Mouse (Mus musculus): Measurements from ENCODE around the gene Faiml.

The Faiml gene

DNA sequence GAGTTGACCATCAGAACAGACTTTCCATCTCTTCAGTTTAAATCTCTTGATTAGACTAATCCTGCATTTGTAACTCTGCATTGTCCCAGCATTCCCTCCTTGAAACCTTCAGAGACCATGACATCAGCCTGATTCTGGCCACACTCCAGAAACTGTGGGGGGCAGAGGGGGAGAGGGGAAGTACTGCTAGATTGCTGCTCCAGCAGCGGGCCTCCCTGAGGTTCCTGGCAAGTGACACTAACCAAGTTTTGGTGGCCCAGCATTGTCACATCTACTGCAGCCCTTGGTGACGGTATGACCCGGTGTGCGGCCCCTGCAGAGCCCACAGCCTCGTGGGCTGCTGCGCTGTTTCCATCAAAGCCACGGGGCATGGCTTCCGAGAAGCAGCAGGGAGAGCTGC, 56.8 kb downstream of the Faiml start:
- no peak for DNase-seq (ENCODE audit: low read depth, low spot score)

Measured in mesoderm, embryonic 11.5 days (tissue).